Mouse (Mus musculus): Measurements from ENCODE around the gene Hmgb1. TPM values are rescaled to one million over a fixed set of nuclear protein-coding genes. Genes with fewer than 3 reads are reported as not detected.

Hmgb1 gene
- polyA plus RNA-seq, 1 experiment = 110 TPM

- no peaks in the 10 kb centered on the region for H3K36me3 ChIP-seq (ENCODE audit: control insufficient read depth, insufficient read depth, low read length, poor library complexity, severe bottlenecking)
- H3K9me3 ChIP-seq (replicated peaks; ENCODE audit: control insufficient read depth, insufficient read depth, low read length, poor library complexity, severe bottlenecking) = no peaks in the 10 kb centered on the region
- peak overlapping the region; percentile 95 for H3K27ac ChIP-seq (ENCODE audit: insufficient read depth, low read length)
- peak overlapping the region; percentile 57 for H3K9ac ChIP-seq (ENCODE audit: low read depth, poor library complexity, severe bottlenecking)
- H3K27me3 ChIP-seq (ENCODE audit: control insufficient read depth, insufficient read depth, low read length, poor library complexity, severe bottlenecking) = no peaks in the 10 kb centered on the region
- H3K4me1 ChIP-seq (ENCODE audit: control insufficient read depth, insufficient read depth, low read length) = peaks cover 8% of the 10 kb centered on the region
- peak overlapping the region; percentile 10 for H3K4me3 ChIP-seq (ENCODE audit: low read depth, low read length)
- peak; percentile 53; the same call in 1 of the 2 replicates for TF ChIP-seq EP300 (IDR thresholded peaks at IDR 0.05; ENCODE audit: insufficient read depth, low read depth, low read length)
- no peak for TF ChIP-seq CTCF (IDR thresholded peaks at IDR 0.05; ENCODE audit: low read depth, low read length)
Observed at GRCm38 (mm10) chr5:149113439-149113838, 70.8 kb downstream of the Hmgb1 start.

- Histone ChIP-seq H3K27me3 (ENCODE audit: control insufficient read depth, insufficient read depth, low read length, poor library complexity, severe bottlenecking) (no peaks in the 10 kb centered on the region), H3K36me3 (ENCODE audit: control insufficient read depth, insufficient read depth, low read length, poor library complexity, severe bottlenecking) (no peaks in the 10 kb centered on the region), H3K9me3 (replicated peaks; ENCODE audit: control insufficient read depth, insufficient read depth, low read length, poor library complexity, severe bottlenecking) (no peaks in the 10 kb centered on the region), H3K4me3 (ENCODE audit: low read depth, low read length) (peak overlapping the region; percentile 71), H3K27ac (ENCODE audit: insufficient read depth, low read length) (peak overlapping the region; percentile 95), H3K4me1 (ENCODE audit: control insufficient read depth, insufficient read depth, low read length) (peaks cover 4% of the 10 kb centered on the region), H3K9ac (ENCODE audit: low read depth, poor library complexity, severe bottlenecking) (peak overlapping the region; percentile 65)
- TF ChIP-seq POLR2A (IDR thresholded peaks at IDR 0.05; ENCODE audit: insufficient read depth, low read length) = peak; percentile 62
- TF ChIP-seq EP300 (IDR thresholded peaks at IDR 0.05; ENCODE audit: insufficient read depth, low read depth, low read length) = peak; percentile 79
- no peak for TF ChIP-seq CTCF (IDR thresholded peaks at IDR 0.05; ENCODE audit: low read depth, low read length)
Observed at GRCm38 (mm10) chr5:149112559-149112958, 71.7 kb downstream of the Hmgb1 start.

GRCm38 (mm10) chr5:149109220-149109619 is 75.1 kb downstream of the Hmgb1 start:
- H3K9me3 ChIP-seq (replicated peaks; ENCODE audit: control insufficient read depth, insufficient read depth, low read length, poor library complexity, severe bottlenecking) = no peaks in the 10 kb centered on the region
- TF ChIP-seq POLR2A (IDR thresholded peaks at IDR 0.05; ENCODE audit: insufficient read depth, low read length) (no peak), CTCF (IDR thresholded peaks at IDR 0.05; ENCODE audit: low read depth, low read length) (no peak), EP300 (IDR thresholded peaks at IDR 0.05; ENCODE audit: insufficient read depth, low read depth, low read length) (no peak)
- no peak overlapping the region for H3K4me3 ChIP-seq (ENCODE audit: low read depth, low read length)
- peaks cover 4% of the 10 kb centered on the region for H3K4me1 ChIP-seq (ENCODE audit: control insufficient read depth, insufficient read depth, low read length)
- no peak overlapping the region for H3K27ac ChIP-seq (ENCODE audit: insufficient read depth, low read length)
- no peaks in the 10 kb centered on the region for H3K36me3 ChIP-seq (ENCODE audit: control insufficient read depth, insufficient read depth, low read length, poor library complexity, severe bottlenecking)
- no peaks in the 10 kb centered on the region for H3K27me3 ChIP-seq (ENCODE audit: control insufficient read depth, insufficient read depth, low read length, poor library complexity, severe bottlenecking)
- no peak overlapping the region for H3K9ac ChIP-seq (ENCODE audit: low read depth, poor library complexity, severe bottlenecking)

- no peaks in the 10 kb centered on the region for H3K27me3 ChIP-seq (ENCODE audit: control insufficient read depth, insufficient read depth, low read length, poor library complexity, severe bottlenecking)
- H3K27ac ChIP-seq (ENCODE audit: insufficient read depth, low read length) = no peak overlapping the region
- peaks cover 4% of the 10 kb centered on the region for H3K4me1 ChIP-seq (ENCODE audit: control insufficient read depth, insufficient read depth, low read length)
- no peak overlapping the region for H3K4me3 ChIP-seq (ENCODE audit: low read depth, low read length)
- no peak overlapping the region for H3K9ac ChIP-seq (ENCODE audit: low read depth, poor library complexity, severe bottlenecking)
- no peak for TF ChIP-seq EP300 (IDR thresholded peaks at IDR 0.05; ENCODE audit: insufficient read depth, low read depth, low read length)
- TF ChIP-seq CTCF (IDR thresholded peaks at IDR 0.05; ENCODE audit: low read depth, low read length) = no peak
- TF ChIP-seq POLR2A (IDR thresholded peaks at IDR 0.05; ENCODE audit: insufficient read depth, low read length) = no peak
- no peaks in the 10 kb centered on the region for H3K36me3 ChIP-seq (ENCODE audit: control insufficient read depth, insufficient read depth, low read length, poor library complexity, severe bottlenecking)
- H3K9me3 ChIP-seq (replicated peaks; ENCODE audit: control insufficient read depth, insufficient read depth, low read length, poor library complexity, severe bottlenecking) = no peaks in the 10 kb centered on the region
Observed at GRCm38 (mm10) chr5:149108178-149108577, 76.1 kb downstream of the Hmgb1 start.

GRCm38 (mm10) chr5:149107566-149107965 is 76.7 kb downstream of the Hmgb1 start:
- Histone ChIP-seq H3K4me3 (ENCODE audit: low read depth, low read length) (no peak overlapping the region), H3K9me3 (replicated peaks; ENCODE audit: control insufficient read depth, insufficient read depth, low read length, poor library complexity, severe bottlenecking) (no peaks in the 10 kb centered on the region), H3K27me3 (ENCODE audit: control insufficient read depth, insufficient read depth, low read length, poor library complexity, severe bottlenecking) (no peaks in the 10 kb centered on the region)

GRCm38 (mm10) chr5:149104096-149104725 is 80.1 kb downstream of the Hmgb1 start:
- Histone ChIP-seq H3K27me3 (ENCODE audit: control insufficient read depth, insufficient read depth, low read length, poor library complexity, severe bottlenecking) (no peaks in the 10 kb centered on the region), H3K4me3 (ENCODE audit: low read depth, low read length) (no peak overlapping the region), H3K27ac (ENCODE audit: insufficient read depth, low read length) (no peak overlapping the region), H3K4me1 (ENCODE audit: control insufficient read depth, insufficient read depth, low read length) (no peaks in the 10 kb centered on the region), H3K36me3 (ENCODE audit: control insufficient read depth, insufficient read depth, low read length, poor library complexity, severe bottlenecking) (no peaks in the 10 kb centered on the region), H3K9me3 (replicated peaks; ENCODE audit: control insufficient read depth, insufficient read depth, low read length, poor library complexity, severe bottlenecking) (no peaks in the 10 kb centered on the region), H3K9ac (ENCODE audit: low read depth, poor library complexity, severe bottlenecking) (no peak overlapping the region)
- TF ChIP-seq EP300 (IDR thresholded peaks at IDR 0.05; ENCODE audit: insufficient read depth, low read depth, low read length) (no peak), CTCF (IDR thresholded peaks at IDR 0.05; ENCODE audit: low read depth, low read length) (no peak), POLR2A (IDR thresholded peaks at IDR 0.05; ENCODE audit: insufficient read depth, low read length) (no peak)

More at GRCm38 (mm10) chr5:149107566-149107965, 76.7 kb downstream of the Hmgb1 start:
- peaks cover 4% of the 10 kb centered on the region for H3K4me1 ChIP-seq (ENCODE audit: control insufficient read depth, insufficient read depth, low read length)
- no peaks in the 10 kb centered on the region for H3K36me3 ChIP-seq (ENCODE audit: control insufficient read depth, insufficient read depth, low read length, poor library complexity, severe bottlenecking)
- H3K9ac ChIP-seq (ENCODE audit: low read depth, poor library complexity, severe bottlenecking) = no peak overlapping the region
- TF ChIP-seq EP300 (IDR thresholded peaks at IDR 0.05; ENCODE audit: insufficient read depth, low read depth, low read length) (no peak), CTCF (IDR thresholded peaks at IDR 0.05; ENCODE audit: low read depth, low read length) (no peak), POLR2A (IDR thresholded peaks at IDR 0.05; ENCODE audit: insufficient read depth, low read length) (no peak)
- H3K27ac ChIP-seq (ENCODE audit: insufficient read depth, low read length) = no peak overlapping the region
